Mouse (Mus musculus) liver, adult 2 months (tissue): ENCODE results near the gene Ccdc61.

Experiments
- CTCF ChIP-seq: fragments of 200-500 bp; IDR thresholded peaks from 2 replicates; pipeline ENCODE4 v1.5.1; 2011; ENCODE audit warnings: low read depth, low read length, control low read depth
- POLR2A ChIP-seq: fragments of 200-500 bp; IDR thresholded peaks from 2 replicates; pipeline ENCODE4 v1.6.1; 2011; ENCODE audit warnings: low read length, control low read depth; ENCODE audit not compliant: insufficient read depth; ENCODE audit errors: extremely low read depth

- no peak for TF ChIP-seq CTCF
- no peak for TF ChIP-seq POLR2A
Measured at GRCm38 (mm10) chr7:18926911-18927310, 16.7 kb upstream of the Ccdc61 start.
